Mouse (Mus musculus) ovary, postnatal 36 days (tissue): ENCODE data around the gene Emid1.
"Not testable (repeated sequence)": the region's sequence is repeated elsewhere in the genome, so short reads cannot be mapped to it uniquely, and the experiment has no call there.

Experiments
- DNase-seq: peaks from one replicate; pipeline ENCODE4 v3.0.0; 2022; ENCODE audit warnings: low spot score, mixed read lengths

Emid1 gene

GRCm38 (mm10) chr11:5103986-5104509 is 48.0 kb downstream of the Emid1 start:
- DNase-seq = no peak

- DNase-seq = no peak
Measured at GRCm38 (mm10) chr11:5102384-5102783, 49.7 kb downstream of the Emid1 start.

- DNase-seq = no peak
Measured at GRCm38 (mm10) chr11:5101641-5102040, 50.4 kb downstream of the Emid1 start.

- no peak for DNase-seq
Measured at GRCm38 (mm10) chr11:5100801-5101200, 51.3 kb downstream of the Emid1 start.

GRCm38 (mm10) chr11:5100283-5100682 is 51.8 kb downstream of the Emid1 start:
- DNase-seq = no peak

- DNase-seq = peak; percentile 83
Measured at GRCm38 (mm10) chr11:5099576-5100183, 52.4 kb downstream of the Emid1 start.

GRCm38 (mm10) chr11:5098736-5099542 is 53.1 kb downstream of the Emid1 start, which contains the start of the genes Rhbdd3 and Ewsr1:
Gene Rhbdd3 (plus strand): TSS chr11:5098926.
Gene Ewsr1 (minus strand): TSS chr11:5099266.
- peak; percentile 98 for DNase-seq

GRCm38 (mm10) chr11:5098035-5098735 is 53.9 kb downstream of the Emid1 start:
- DNase-seq = peak; percentile 41

GRCm38 (mm10) chr11:5096480-5097020 is 55.5 kb downstream of the Emid1 start:
- DNase-seq = no peak

GRCm38 (mm10) chr11:5095877-5096276 is 56.2 kb downstream of the Emid1 start:
- no peak for DNase-seq

- DNase-seq = no peak
Measured at GRCm38 (mm10) chr11:5091706-5092105, 60.4 kb downstream of the Emid1 start.

- DNase-seq = no peak
Measured at GRCm38 (mm10) chr11:5089147-5089546, 62.9 kb downstream of the Emid1 start.

- DNase-seq = not testable (repeated sequence)
Measured at GRCm38 (mm10) chr11:5076843-5077242, 75.2 kb downstream of the Emid1 start.

- no peak for DNase-seq
Measured at GRCm38 (mm10) chr11:5075760-5076159, 76.3 kb downstream of the Emid1 start.

- DNase-seq = no peak
Measured at GRCm38 (mm10) chr11:5074882-5075281, 77.2 kb downstream of the Emid1 start.

- DNase-seq = no peak
Measured at GRCm38 (mm10) chr11:5068126-5068971, 83.7 kb downstream of the Emid1 start.

GRCm38 (mm10) chr11:5067063-5067462 is 85.0 kb downstream of the Emid1 start:
- DNase-seq = no peak

- DNase-seq = peak; percentile 91
Measured at GRCm38 (mm10) chr11:5065056-5065821, 86.8 kb downstream of the Emid1 start, which contains the start of gene Gas2l1. Gene Gas2l1 (minus strand): TSS chr11:5065327.

GRCm38 (mm10) chr11:5064282-5065055 is 87.6 kb downstream of the Emid1 start:
- no peak for DNase-seq
